Mouse (Mus musculus) right cerebral cortex, postnatal 10 days (tissue): Measurements from ENCODE around the gene Icmt.

ENCODE experiments used
- DNase-seq, 2 experiments: peaks; one replicate each; pipeline ENCODE4 v3.0.0; 2021; ENCODE audit warnings: low spot score in 2 of 2

The Icmt gene

GRCm38 (mm10) chr4:152274681-152275131, 22.3 kb upstream of the Icmt start:
- DNase-seq, result no peak

DNA sequence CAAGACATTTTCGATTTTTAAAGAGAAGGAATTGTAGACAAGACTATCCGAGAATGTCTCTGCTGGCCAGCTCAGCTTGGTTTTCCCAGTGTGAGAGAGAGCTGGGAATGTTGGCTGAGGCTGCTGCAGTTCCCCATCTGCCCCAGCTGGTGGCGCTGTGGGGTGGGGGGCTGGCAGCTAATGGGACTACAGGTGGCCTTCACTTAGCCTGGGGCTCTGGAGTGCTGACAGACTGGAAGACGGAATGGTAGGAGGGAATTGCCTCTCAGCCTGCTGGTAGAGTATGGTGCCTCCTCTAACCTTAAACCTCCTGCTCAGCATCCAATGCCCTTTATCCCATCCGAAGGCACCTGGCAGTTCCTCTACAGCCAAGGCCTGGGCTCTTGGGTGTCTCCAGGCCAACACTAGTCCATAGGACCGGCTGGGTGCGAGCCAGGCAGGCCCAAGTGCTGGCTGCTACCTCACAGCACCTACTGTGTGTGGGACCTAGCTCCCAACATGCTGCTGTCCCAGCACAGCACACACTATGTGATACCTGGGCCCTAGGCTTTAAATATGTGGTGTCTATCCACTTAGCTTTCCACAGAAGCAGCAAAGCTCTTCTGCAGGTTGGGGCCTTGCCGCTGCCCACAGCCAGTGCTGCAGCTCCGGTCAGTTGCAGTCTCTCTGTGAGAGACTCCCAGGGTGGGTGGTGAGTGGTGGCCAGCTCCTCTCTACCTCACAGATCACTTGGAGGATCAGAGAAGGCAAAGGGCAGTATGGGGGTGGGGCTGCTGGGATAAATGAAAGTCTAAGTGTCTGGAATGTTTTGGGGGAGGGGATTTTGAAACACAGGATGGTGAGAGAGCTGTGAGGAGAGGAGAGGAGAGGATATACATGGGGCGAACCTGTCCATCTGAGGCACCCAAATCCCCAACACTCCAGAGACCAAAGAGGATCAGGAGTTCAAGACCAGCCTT, 20.4 kb upstream of the Icmt start:
- DNase-seq, result no peak

DNA sequence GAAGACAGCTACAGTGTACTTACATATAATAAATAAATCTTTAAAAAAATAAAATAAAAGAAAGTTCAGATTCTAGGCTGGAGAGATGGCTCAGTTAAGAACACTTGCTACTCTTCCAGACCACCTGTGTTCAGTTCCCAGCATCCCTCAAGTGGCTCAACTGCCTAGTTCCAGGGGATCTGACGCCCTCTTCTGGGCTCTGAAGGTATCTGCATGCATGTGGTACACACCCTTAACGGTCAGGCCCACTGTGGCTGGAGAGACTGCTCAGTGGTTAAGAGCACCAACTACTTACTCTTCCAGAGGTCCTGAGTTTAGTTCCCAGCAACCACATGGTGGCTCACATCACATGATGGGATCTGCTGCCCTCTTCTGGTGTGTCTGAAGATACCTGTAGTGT, 19.1 kb upstream of the Icmt start:
- no peak for DNase-seq

DNA sequence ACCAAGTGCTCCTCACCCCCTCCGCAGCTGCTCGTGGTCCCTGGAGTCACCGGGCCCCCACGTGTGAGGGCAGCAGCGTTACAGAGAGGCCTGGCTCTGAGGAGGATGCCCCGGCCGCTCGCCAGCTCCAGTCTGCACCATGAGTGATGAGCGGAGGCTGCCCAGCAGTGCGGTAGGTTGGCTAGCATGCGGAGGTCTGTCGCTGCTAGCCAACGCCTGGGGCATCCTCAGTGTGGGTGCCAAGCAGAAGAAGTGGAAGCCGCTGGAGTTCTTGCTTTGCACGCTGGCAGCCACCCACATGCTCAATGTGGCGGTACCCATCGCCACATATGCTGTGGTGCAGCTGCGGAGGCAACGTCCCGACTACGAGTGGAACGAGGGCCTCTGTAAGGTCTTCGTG, 18.0 kb upstream of the Icmt start:
- no peak for DNase-seq

DNA sequence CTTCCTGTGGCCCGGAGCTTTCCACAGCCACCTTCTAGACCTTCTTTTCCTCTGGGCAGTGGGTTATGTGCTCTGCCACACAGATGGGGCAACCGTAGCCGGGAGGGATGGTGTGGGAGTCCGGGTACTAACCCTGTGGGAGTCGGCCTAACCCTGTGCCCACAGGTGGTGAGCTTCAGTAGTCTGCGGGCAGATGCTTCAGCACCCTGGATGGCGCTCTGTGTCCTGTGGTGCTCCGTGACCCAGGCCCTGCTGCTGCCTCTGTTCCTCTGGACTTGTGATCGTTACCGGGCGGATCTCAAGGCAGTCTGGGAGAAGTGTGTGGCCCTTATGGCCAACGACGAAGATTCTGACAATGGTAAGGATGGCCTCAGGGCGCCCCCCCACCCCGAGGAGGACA, 15.4 kb upstream of the Icmt start:
- no peak for DNase-seq

DNA sequence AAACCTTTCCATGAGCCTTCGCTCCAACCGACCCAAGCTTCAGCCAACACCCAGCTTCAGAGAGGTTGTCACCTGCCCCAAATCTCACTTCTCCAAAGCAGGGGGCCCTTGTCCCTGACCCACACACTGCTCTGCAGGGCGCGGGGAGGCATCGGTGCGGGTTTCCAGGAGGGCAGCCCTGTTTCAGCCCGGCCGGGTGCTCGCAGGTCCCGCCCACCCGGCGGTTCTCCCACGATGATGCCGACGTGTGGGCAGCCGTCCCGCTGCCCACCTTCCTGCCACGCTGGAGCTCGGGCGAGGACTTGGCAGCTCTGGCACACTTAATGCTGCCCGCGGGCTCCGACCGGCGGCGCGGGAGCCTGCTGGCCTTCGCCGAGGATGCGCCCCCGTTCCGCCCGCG, 14.3 kb upstream of the Icmt start:
- no peak for DNase-seq

GRCm38 (mm10) chr4:152283186-152283950, 13.7 kb upstream of the Icmt start:
- peak; percentile 87 to 90 for DNase-seq

DNA sequence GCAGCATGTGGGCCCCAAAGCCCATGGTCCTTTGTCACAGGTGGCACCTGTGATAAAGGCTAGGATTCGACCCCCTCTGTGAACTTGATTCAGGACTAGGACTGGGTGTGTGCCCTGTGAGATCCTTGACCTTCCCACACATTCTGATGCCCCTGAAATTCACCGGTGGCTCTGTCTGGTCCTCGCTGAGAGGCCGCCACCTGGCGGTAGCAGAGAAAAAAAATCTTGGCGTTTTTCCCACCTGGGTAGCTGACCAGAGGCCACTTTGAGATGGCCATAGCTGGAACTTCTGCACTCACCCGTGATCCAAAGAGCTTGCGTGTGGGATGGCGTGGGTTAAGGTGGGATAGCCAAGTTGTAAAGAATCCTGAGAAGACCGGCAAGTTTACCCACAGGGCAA, 11.5 kb upstream of the Icmt start:
- DNase-seq, result peak; percentile 69 to 71

DNA sequence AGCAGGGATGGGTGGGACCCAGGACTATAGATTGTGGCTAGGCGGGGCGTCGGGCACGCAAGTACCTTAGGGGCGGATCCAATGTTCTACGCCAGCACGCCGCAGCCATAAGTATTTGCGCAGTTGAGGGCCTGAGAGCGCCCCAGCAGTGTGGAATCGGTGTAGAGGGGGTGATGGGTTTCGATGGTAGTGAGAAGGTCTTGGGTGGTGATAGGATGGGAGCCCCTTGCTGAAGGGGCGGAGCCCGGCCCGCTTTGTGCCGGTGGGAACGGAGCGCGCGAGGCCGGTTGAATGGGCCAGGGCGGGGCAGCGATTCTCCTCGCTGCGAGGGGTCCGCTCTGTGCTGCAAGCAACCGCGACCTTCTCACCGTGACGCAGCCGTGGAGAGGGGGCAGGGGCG, 10.8 kb upstream of the Icmt start:
- DNase-seq, result peak in 1 of 2 experiments; percentile 74

GRCm38 (mm10) chr4:152286887-152287286, 10.1 kb upstream of the Icmt start:
- peak in 1 of 2 experiments; percentile 55 for DNase-seq

DNA sequence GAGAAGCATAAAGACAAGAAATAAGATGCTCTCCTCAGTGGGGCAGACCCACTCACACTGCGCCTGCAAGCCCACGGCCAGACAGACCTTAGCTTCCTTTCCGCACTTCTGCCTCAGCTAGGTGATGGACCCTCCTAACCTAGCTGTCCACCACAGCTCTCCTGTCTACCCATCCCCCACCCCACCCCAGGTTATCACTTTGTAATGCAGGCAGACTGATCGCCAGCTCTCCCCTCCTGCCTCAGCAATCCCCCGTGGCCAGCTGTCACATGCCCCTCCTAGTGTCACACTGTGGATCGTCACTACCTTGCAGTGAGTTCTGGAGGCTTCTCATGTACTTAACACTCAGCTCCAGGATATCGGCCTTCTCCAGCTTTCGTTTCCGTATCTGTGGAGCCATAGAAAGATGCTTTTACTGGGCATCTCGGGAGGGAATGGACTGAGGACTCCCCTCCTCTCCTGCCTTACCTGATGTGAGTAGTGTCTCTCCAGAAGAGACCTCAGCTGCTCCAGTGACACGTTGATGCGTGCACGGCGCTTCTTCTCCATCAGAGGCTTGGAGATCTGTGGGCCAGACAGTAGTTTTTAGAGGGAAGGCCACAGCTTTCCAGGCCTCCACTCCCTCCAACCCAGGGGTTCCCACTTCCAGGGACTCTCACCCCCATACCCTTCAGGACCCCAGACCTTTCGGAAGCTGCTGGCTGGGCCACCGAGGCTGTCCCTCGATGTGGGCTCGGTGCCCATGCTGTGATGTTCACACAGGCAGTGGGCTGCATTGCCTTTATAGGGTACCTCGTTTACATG, 9.5 kb upstream of the Icmt start:
- DNase-seq, result no peak

DNA sequence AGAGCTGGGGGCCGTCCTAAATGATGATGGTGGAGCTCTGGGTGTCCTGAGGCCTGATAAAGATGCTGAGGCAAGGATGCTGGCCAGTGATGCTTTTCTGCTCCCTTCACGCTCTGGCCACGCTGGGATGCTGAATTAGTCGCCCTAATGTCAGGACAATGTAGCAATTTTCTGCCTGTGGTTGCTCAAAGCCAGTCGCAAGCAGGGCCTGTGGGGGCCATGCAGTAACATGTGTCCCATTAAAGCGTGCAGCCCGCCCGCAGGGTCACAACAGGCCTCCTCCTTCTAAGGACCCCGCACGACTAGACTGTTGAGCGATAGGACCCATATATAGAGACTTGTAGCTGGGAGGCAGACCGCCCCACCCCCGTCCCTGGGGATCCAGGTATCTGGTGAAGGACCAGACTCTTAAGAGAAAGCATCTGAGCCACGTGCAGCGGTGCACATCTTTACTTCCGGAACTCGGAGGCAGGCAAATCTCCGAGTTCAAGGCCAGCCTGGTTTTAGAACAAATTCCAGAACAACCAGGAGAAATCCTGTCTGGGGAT, 8.6 kb upstream of the Icmt start:
- no peak for DNase-seq

DNA sequence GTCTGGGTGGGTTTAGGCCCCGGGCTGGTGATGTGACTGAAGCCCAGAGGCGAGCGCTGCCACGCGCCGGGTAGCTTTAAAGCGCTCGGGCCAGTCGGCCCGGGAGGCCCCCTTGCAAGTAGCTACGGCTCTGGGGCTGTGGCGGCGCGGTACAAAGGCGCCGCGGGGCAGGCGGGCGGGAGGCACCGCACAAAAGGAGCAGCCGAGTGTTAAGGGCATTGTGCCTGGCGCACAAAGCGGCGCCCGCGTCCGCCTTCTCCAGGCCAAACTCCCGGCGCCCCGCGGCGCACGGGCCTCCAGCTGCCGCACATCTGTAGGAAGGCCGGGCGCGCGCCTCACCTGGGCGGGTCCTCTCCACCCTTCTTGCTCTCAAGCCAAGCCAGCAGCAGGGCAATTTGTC, 6.6 kb upstream of the Icmt start:
- no peak for DNase-seq

DNA sequence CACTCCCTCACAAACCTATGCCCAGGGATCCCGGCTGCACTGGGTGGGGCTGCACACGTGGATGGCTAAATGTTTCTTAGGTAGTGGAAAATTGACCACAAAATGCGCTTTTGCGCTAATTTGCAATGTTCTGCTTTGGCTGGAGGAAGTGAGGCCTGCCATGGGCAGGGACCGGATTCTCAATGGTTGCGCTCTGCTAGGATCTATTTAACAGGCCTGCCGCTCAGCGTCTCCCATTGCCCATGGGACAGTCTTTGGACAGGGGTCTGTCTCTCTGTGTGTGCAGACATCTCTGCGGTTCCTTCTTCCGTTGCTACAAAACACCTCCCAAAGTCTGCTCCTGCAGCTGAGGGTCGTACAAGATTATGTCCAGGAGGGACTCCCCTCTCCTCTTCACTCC, 6.0 kb upstream of the Icmt start:
- DNase-seq, result no peak

- DNase-seq, result no peak
Measured at GRCm38 (mm10) chr4:152291562-152291961, 5.5 kb upstream of the Icmt start, which contains the start of gene Hes3. Hes3 (minus strand) TSS chr4:152291662.

DNA sequence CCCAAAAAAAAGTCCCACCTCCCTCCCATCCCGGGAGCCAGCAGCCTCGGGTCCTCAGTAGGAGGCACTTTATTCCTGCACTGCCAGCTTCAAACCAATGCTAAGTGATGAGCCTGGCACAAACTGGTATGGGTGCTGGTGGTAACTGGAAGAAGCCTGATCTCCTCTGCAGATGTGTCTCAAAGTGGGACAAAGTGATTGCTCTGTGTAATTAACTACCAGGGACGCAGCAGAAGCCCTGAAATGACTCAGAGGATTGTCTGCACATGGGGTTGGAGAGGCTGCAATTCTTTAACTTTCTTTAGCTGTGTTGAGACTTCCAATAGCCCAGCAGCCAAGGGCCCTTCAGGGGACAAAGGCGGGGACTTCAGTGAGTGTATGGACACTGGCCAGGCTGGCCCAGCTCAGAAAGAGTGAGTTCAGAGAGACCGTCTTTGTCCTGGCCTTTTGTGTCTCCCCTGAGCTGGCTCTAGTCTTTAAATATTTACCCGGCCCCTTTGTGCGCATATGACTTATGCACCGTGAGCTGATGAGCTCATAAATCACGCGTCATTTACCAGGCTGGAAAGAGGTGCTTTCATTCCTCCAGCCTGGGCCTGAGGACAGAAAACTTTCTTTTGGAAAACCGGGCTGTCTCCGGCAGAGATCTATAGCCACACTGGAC, 4.8 kb upstream of the Icmt start:
- no peak for DNase-seq

- DNase-seq, result no peak
Measured at GRCm38 (mm10) chr4:152294188-152294929, 2.7 kb upstream of the Icmt start.

GRCm38 (mm10) chr4:152295916-152296315, 1.1 kb upstream of the Icmt start:
- DNase-seq, result no peak

GRCm38 (mm10) chr4:152296371-152296770, 656 bp upstream of the Icmt start:
- no peak for DNase-seq

DNA sequence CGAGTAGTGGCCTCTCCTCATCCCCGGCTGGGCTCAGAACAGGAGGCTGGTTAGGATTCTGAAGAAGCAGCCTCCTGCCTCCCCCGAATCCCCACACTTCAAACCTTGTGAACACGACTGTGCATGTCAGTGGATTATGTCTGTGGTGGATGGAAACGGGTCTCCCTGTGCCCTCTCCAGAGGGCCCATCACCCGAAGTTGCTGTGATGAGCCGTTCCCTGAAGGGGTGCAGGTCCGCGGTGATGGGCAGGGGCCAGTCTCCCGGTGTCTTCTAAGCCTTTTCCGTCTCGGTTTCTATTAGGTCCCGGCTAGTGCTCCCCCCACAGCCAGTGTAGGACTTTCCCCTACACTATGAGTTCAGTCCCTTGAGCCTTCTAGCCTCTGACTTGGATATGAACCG, 1.8 kb downstream of the Icmt start:
- DNase-seq, result no peak
